Mouse (Mus musculus): ENCODE results near the gene Prkcz. TPM values are rescaled to one million over a fixed set of nuclear protein-coding genes. Genes with fewer than 3 reads are reported as not detected.
A peak's percentile ranks its signal among the peaks of the same experiment; 100 is the strongest.
"Not testable (repeated sequence)": the region's sequence is repeated elsewhere in the genome, so short reads cannot be mapped to it uniquely, and the experiment has no call there.

Prkcz gene
- polyA plus RNA-seq, 1 experiment from 2014 or later, result 32.8 TPM

DNA sequence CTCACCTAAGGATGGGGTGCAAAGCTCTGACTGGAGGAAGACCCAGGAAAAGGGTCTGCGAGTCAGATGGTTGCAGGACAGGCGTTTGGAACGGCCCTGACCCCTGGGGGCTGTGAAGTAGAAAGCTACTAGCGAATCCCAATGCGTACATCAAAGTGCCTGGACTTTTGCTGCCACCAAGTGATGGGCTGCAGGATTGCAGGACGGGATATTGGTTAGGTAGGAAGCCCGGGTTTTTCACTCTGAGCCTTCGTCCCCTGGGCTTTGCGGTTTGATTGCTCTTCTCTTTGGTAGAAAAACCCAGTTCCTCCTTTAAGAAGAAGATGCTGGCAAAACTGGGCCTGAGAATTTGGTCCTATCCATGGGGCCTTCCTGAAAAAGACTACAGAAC lies 111.9 kb downstream of the Prkcz start:
- peak overlapping the region; percentile 86 for H3K9ac ChIP-seq (ENCODE audit: low read depth, low read length)
- no peaks in the 10 kb centered on the region for H3K27me3 ChIP-seq (replicated peaks; ENCODE audit: control insufficient read depth, insufficient read depth, low read length)
- H3K36me3 ChIP-seq (ENCODE audit: control insufficient read depth, insufficient read depth, low read length), result no peaks in the 10 kb centered on the region
- H3K9me3 ChIP-seq (ENCODE audit: control insufficient read depth, low read length), result no peaks in the 10 kb centered on the region
- peak; percentile 76 for ATAC-seq
- H3K4me2 ChIP-seq (ENCODE audit: low read depth, low read length), result peak overlapping the region; percentile 92
- peak overlapping the region; percentile 63 for H3K4me3 ChIP-seq (ENCODE audit: low read length)
- WGBS, result under 1% methylated on average over 9 of the region's 9 CpGs
- peak overlapping the region; percentile 99 for H3K27ac ChIP-seq (ENCODE audit: low read length)
- peaks cover 23% of the 10 kb centered on the region for H3K4me1 ChIP-seq (ENCODE audit: control insufficient read depth, insufficient read depth, low read length)

DNA sequence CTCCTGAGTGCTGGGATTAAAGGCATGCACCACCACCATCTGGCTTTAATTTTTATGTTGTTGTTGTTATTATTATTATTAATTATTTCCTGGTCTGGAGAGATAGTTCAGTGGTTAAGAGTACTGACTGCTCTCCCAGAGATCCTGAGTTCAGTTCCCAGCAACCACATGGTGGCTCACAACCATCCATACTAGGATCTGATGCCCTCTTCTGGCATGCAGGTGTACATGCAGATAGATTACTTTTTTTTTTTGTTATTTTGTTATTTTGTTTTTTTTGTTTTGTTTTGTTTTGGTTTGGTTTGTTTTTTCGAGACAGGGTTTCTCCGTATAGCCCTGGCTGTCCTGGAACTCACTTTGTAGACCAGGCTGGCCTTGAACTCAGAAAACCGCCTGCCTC lies 113.1 kb downstream of the Prkcz start:
- H3K9ac ChIP-seq (ENCODE audit: low read depth, low read length); H3K27ac ChIP-seq (ENCODE audit: low read length); H3K27me3 ChIP-seq (replicated peaks; ENCODE audit: control insufficient read depth, insufficient read depth, low read length); H3K4me2 ChIP-seq (ENCODE audit: low read depth, low read length); H3K9me3 ChIP-seq (ENCODE audit: control insufficient read depth, low read length); H3K36me3 ChIP-seq (ENCODE audit: control insufficient read depth, insufficient read depth, low read length); H3K4me3 ChIP-seq (ENCODE audit: low read length); ATAC-seq: not testable (repeated sequence)
- 93% methylated on average over 3 of the region's 3 CpGs for WGBS
- H3K4me1 ChIP-seq (ENCODE audit: control insufficient read depth, insufficient read depth, low read length), result peaks cover 23% of the 10 kb centered on the region

DNA sequence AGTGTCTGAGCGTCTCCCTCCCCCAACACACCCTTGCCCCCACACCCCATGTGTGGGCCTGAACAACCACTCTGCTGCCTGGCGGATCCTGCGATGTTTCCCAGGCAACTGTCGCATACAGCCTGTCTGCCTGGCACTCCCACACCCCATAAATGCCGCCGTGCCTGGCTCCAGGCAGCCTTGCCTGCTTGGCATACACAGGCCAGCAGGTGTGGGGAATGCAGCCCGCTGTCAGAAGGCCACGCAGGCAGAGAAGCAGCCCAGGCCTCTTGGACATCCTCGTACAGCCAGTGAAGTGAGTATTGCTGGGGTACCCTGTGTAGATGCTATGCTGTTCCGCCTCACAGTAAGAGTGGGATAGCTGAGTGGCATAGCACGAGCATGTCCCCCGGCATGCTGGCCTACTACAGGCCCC lies 114.5 kb downstream of the Prkcz start:
- H3K27me3 ChIP-seq (replicated peaks; ENCODE audit: control insufficient read depth, insufficient read depth, low read length), result no peaks in the 10 kb centered on the region
- peaks cover 14% of the 10 kb centered on the region; the same call in 1 of the 2 replicates for H3K4me1 ChIP-seq (ENCODE audit: control insufficient read depth, insufficient read depth, low read length)
- no peak overlapping the region for H3K4me2 ChIP-seq (ENCODE audit: low read depth, low read length)
- WGBS, result 71% methylated on average over 12 of the region's 12 CpGs
- no peak overlapping the region for H3K4me3 ChIP-seq (ENCODE audit: low read length)
- ATAC-seq, result no peak
- no peak overlapping the region; the same call in 1 of the 2 replicates for H3K27ac ChIP-seq (ENCODE audit: low read length)
- peak overlapping the region; percentile 35; the same call in 1 of the 2 replicates for H3K9ac ChIP-seq (ENCODE audit: low read depth, low read length)
- H3K36me3 ChIP-seq (ENCODE audit: control insufficient read depth, insufficient read depth, low read length), result no peaks in the 10 kb centered on the region
- H3K9me3 ChIP-seq (ENCODE audit: control insufficient read depth, low read length), result no peaks in the 10 kb centered on the region

DNA sequence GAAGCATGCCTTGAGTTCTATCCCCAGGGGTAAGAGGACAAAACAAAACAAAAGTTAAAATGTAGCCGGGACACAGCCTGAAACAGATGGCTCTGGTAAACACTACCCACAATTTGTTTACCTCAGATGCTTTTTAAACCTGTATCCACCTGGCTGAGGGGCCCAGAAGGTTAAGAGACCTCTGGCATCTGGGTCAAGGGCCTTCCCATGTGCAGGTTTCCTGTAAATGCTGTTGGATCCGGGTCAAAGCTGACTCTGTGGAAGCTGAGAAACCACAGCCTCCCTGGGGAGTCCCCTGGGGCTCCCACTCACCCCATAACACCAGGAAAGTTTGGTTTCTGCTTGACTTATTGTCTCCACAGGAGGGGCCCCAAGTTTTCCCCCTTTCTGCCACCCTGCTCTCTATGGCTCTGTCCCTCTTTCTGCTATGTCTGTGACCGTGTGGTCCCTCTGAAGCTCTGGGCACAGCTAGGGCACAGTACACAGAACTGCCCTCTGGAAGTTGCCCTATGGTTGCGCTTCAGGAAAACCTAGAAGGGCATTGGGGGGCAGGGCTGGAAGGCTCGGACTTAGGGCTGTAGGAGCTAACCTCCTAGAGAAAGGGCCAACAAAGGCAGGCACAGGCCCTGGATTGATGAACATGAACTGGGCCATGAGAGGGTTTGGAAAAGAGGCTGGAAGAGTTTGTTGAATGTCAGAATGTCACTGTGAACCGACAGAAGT lies 115.2 kb downstream of the Prkcz start:
- H3K4me3 ChIP-seq (ENCODE audit: low read length), result no peak overlapping the region
- H3K27ac ChIP-seq (ENCODE audit: low read length), result no peak overlapping the region
- no peaks in the 10 kb centered on the region for H3K27me3 ChIP-seq (replicated peaks; ENCODE audit: control insufficient read depth, insufficient read depth, low read length)
- H3K4me1 ChIP-seq (ENCODE audit: control insufficient read depth, insufficient read depth, low read length), result peaks cover 14% of the 10 kb centered on the region; the same call in 1 of the 2 replicates
- WGBS, result 51% methylated on average over 6 of the region's 6 CpGs
- H3K9me3 ChIP-seq (ENCODE audit: control insufficient read depth, low read length), result no peaks in the 10 kb centered on the region
- ATAC-seq, result no peak
- no peaks in the 10 kb centered on the region for H3K36me3 ChIP-seq (ENCODE audit: control insufficient read depth, insufficient read depth, low read length)
- peak overlapping the region; percentile 6; the same call in 1 of the 2 replicates for H3K9ac ChIP-seq (ENCODE audit: low read depth, low read length)
- no peak overlapping the region for H3K4me2 ChIP-seq (ENCODE audit: low read depth, low read length)

DNA sequence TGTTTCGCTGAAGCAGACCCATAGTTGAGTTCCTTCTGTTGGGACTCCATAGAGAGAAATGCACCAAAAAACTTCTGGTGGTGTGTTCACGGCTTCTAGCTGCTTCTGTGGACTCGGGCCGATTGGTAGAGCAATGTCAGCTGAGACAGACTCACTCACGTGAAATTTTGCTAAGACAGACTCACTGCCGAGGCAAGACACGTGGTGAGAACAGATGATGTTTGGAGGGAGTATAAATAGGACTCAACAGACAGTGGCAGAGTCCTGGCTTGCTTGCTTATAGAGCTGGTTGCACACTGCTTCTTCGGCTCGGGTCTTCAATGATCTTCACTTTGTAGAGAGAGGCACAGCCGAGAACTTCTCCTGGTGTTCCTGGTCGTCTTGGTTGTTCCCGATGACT lies 117.9 kb downstream of the Prkcz start:
- 81% methylated on average over 12 of the region's 12 CpGs for WGBS
- peaks cover 9% of the 10 kb centered on the region for H3K4me1 ChIP-seq (ENCODE audit: control insufficient read depth, insufficient read depth, low read length)
- H3K4me2 ChIP-seq (ENCODE audit: low read depth, low read length), result no peak overlapping the region
- H3K27me3 ChIP-seq (replicated peaks; ENCODE audit: control insufficient read depth, insufficient read depth, low read length), result no peaks in the 10 kb centered on the region
- no peaks in the 10 kb centered on the region for H3K36me3 ChIP-seq (ENCODE audit: control insufficient read depth, insufficient read depth, low read length)
- no peaks in the 10 kb centered on the region for H3K9me3 ChIP-seq (ENCODE audit: control insufficient read depth, low read length)
- no peak overlapping the region for H3K27ac ChIP-seq (ENCODE audit: low read length)
- no peak overlapping the region for H3K9ac ChIP-seq (ENCODE audit: low read depth, low read length)
- H3K4me3 ChIP-seq (ENCODE audit: low read length), result no peak overlapping the region
- no peak for ATAC-seq

DNA sequence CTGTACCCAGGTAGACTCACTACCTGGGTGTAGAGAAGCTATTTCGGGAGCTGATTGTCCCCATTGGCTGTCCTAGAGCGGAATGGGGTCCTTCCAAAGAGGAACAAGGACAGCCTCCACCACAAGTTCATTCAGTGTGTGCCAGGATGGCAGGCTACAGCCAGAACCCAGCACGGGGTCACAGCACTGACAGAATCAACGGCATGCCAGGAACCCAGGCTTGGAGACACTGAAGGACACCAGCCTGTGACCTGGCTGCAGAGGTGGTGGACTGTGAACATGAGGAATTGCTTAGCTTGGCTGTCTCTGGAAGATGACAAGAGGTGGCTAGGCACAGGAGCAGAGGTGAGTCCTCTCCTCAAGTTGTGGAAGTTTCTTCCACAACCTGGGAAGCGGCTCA lies 118.9 kb downstream of the Prkcz start:
- no peaks in the 10 kb centered on the region for H3K27me3 ChIP-seq (replicated peaks; ENCODE audit: control insufficient read depth, insufficient read depth, low read length)
- no peaks in the 10 kb centered on the region for H3K9me3 ChIP-seq (ENCODE audit: control insufficient read depth, low read length)
- WGBS, result 93% methylated on average over 5 of the region's 5 CpGs
- ATAC-seq, result no peak
- H3K4me1 ChIP-seq (ENCODE audit: control insufficient read depth, insufficient read depth, low read length), result peaks cover 18% of the 10 kb centered on the region
- no peak overlapping the region for H3K4me2 ChIP-seq (ENCODE audit: low read depth, low read length)
- no peaks in the 10 kb centered on the region for H3K36me3 ChIP-seq (ENCODE audit: control insufficient read depth, insufficient read depth, low read length)
- no peak overlapping the region for H3K27ac ChIP-seq (ENCODE audit: low read length)
- H3K9ac ChIP-seq (ENCODE audit: low read depth, low read length), result no peak overlapping the region
- no peak overlapping the region for H3K4me3 ChIP-seq (ENCODE audit: low read length)

DNA sequence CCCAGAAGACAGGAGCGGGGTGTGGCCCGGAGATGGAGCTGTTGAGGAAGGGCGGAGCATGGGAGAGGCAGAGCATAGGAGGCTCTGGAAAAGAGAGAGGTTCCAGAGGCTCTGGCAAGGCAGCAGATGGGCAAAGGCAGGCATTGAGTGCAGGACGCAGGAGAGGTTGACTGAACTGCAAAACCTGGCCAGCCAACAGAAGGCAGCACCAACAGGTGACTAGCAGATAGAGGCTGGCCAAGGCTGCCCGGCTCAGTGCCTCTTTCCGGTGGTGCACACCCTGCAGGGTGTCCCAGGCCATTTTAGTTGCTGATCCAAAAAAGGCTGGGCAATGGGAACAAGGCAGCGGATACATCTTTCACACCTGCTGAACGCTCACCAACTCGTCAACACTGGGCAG lies 119.4 kb downstream of the Prkcz start:
- no peak for ATAC-seq
- 72% methylated on average over 9 of the region's 9 CpGs for WGBS
- Histone ChIP-seq H3K9ac (ENCODE audit: low read depth, low read length) (no peak overlapping the region), H3K36me3 (ENCODE audit: control insufficient read depth, insufficient read depth, low read length) (no peaks in the 10 kb centered on the region), H3K9me3 (ENCODE audit: control insufficient read depth, low read length) (no peaks in the 10 kb centered on the region), H3K4me1 (ENCODE audit: control insufficient read depth, insufficient read depth, low read length) (peaks cover 21% of the 10 kb centered on the region), H3K4me3 (ENCODE audit: low read length) (no peak overlapping the region), H3K27me3 (replicated peaks; ENCODE audit: control insufficient read depth, insufficient read depth, low read length) (no peaks in the 10 kb centered on the region), H3K27ac (ENCODE audit: low read length) (no peak overlapping the region), H3K4me2 (ENCODE audit: low read depth, low read length) (no peak overlapping the region)

DNA sequence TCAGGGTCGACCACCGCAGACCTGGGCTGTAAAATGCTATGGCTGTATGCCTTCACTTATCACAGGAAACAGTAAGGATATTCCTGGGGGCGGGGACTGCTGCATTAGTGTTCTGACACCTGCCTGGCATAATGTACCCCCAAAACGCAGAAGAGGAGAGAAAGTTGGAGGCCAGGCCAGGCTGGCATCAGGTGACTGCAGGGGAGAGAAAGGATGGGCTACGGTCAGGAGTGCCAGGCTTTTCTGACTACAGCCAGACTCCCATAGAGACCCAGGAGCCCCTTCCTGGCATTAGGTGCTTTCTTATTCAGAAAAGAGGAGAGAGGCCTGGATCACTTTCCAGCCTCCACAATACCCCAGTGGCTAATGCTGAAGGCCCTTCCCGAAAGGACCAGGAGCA lies 121.7 kb downstream of the Prkcz start:
- Histone ChIP-seq H3K27ac (ENCODE audit: low read length) (no peak overlapping the region), H3K4me2 (ENCODE audit: low read depth, low read length) (no peak overlapping the region), H3K36me3 (ENCODE audit: control insufficient read depth, insufficient read depth, low read length) (no peaks in the 10 kb centered on the region), H3K9ac (ENCODE audit: low read depth, low read length) (no peak overlapping the region), H3K9me3 (ENCODE audit: control insufficient read depth, low read length) (no peaks in the 10 kb centered on the region), H3K4me1 (ENCODE audit: control insufficient read depth, insufficient read depth, low read length) (peaks cover 39% of the 10 kb centered on the region), H3K4me3 (ENCODE audit: low read length) (no peak overlapping the region), H3K27me3 (replicated peaks; ENCODE audit: control insufficient read depth, insufficient read depth, low read length) (no peaks in the 10 kb centered on the region)
- ATAC-seq, result no peak
- 64% methylated on average over 6 of the region's 6 CpGs for WGBS

DNA sequence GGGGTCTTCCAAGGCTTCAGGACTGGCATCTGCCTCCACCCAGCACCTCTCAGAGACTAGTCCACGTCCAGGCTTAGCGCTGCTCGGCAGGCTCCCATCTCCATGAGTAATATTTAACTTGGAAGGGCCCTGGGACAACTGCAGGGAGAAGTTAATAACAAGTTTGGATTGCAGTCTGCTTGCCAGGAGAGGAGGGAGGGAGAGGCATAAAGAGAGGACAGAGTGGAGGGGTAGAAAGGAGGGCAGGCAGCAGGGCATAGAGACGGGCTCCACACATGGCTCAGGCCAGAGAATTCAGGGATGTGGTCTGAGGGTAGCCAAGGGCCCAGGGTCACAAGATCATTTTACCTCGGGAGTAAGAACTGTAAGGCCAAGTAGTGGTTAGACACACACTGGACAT lies 122.9 kb downstream of the Prkcz start:
- Histone ChIP-seq H3K9me3 (ENCODE audit: control insufficient read depth, low read length) (no peaks in the 10 kb centered on the region), H3K27ac (ENCODE audit: low read length) (peak overlapping the region; percentile 76), H3K4me2 (ENCODE audit: low read depth, low read length) (no peak overlapping the region), H3K27me3 (replicated peaks; ENCODE audit: control insufficient read depth, insufficient read depth, low read length) (no peaks in the 10 kb centered on the region), H3K4me1 (ENCODE audit: control insufficient read depth, insufficient read depth, low read length) (peaks cover 51% of the 10 kb centered on the region), H3K9ac (ENCODE audit: low read depth, low read length) (peak overlapping the region; percentile 56), H3K36me3 (ENCODE audit: control insufficient read depth, insufficient read depth, low read length) (no peaks in the 10 kb centered on the region), H3K4me3 (ENCODE audit: low read length) (no peak overlapping the region)
- ATAC-seq, result peak; percentile 43
- WGBS, result 27% methylated on average over 5 of the region's 5 CpGs

Data from intestine, embryonic 16.5 days (tissue).